Mouse (Mus musculus) CH12.LX (cell line): Measurements from ENCODE around the gene Narfl. TPM values are rescaled to one million over a fixed set of nuclear protein-coding genes. Genes with fewer than 3 reads are reported as not detected.

Experiments used
- DNase-seq: peaks from one replicate; pipeline ENCODE4 v3.0.0-alpha.2; 2013; ENCODE audit errors: extremely low read depth
- H3K27ac ChIP-seq: 2 replicates; pipeline ENCODE4 v1.5.1; 2012; ENCODE audit warnings: low read depth, mild to moderate bottlenecking, control low read depth, moderate library complexity; ENCODE audit not compliant: insufficient read depth
- H3K27me3 ChIP-seq: replicated peaks from 2 replicates; pipeline ENCODE3; 2012; ENCODE audit warnings: inconsistent platforms
- H3K36me3 ChIP-seq, 2 experiments: replicated peaks in 1 of 2; 2 replicates each; pipeline versions ENCODE3 to v1.6.1; 2012; ENCODE audit warnings: inconsistent platforms in 1 of 2, low read length in 1 of 2, mild to moderate bottlenecking in 1 of 2, mixed read lengths in 1 of 2, moderate library complexity in 1 of 2; ENCODE audit not compliant: control insufficient read depth in 1 of 2, insufficient read depth in 1 of 2
- H3K4me1 ChIP-seq, 2 experiments: 2 replicates each; pipeline ENCODE4 v1.6.1; 2012; ENCODE audit warnings: inconsistent platforms in 1 of 2, moderate library complexity in 1 of 2; ENCODE audit not compliant: insufficient read depth in 2 of 2, control insufficient read depth in 1 of 2
- H3K4me2 ChIP-seq: 2 replicates; pipeline ENCODE4 v1.6.1; 2012; ENCODE audit warnings: low read depth, mild to moderate bottlenecking, control low read depth; ENCODE audit not compliant: poor library complexity, insufficient read depth, severe bottlenecking
- H3K4me3 ChIP-seq, 3 experiments: fragments of 150-350 bp in 1 of 3; sonication (generic) in 1 of 3; replicated peaks in 1 of 3; 2 replicates each; pipeline versions ENCODE3 to v1.5.1; 2011 to 2012; ENCODE audit warnings: low read depth in 2 of 3, low read length in 2 of 3, mild to moderate bottlenecking in 2 of 3, moderate library complexity in 2 of 3, control low read depth in 1 of 3, improper control_type of control experiment in 1 of 3, inconsistent platforms in 1 of 3, mixed read lengths in 1 of 3; ENCODE audit not compliant: poor library complexity in 1 of 3
- H3K79me2 ChIP-seq: replicated peaks from 2 replicates; pipeline ENCODE4 v1.6.1; 2012; ENCODE audit warnings: mild to moderate bottlenecking, moderate library complexity; ENCODE audit not compliant: control insufficient read depth, poor library complexity, insufficient read depth, severe bottlenecking; ENCODE audit errors: extremely low read depth
- H3K9ac ChIP-seq: 2 replicates; pipeline ENCODE4 v1.6.1; 2012; ENCODE audit warnings: low read depth, mild to moderate bottlenecking, control low read depth, moderate library complexity; ENCODE audit not compliant: insufficient read depth
- H3K9me3 ChIP-seq: replicated peaks from 2 replicates; pipeline ENCODE3; 2012; ENCODE audit warnings: low read length, inconsistent platforms, mixed read lengths
- CHD1 ChIP-seq: IDR thresholded peaks from 2 replicates; pipeline ENCODE4 v1.6.1; 2012; ENCODE audit warnings: low read depth, low read length, improper control_type of control experiment, inconsistent platforms
- CHD2 ChIP-seq: IDR thresholded peaks from 2 replicates; pipeline ENCODE4 v1.6.1; 2011; ENCODE audit warnings: low read length, improper control_type of control experiment
- CTCF ChIP-seq, 2 experiments: IDR thresholded peaks in 1 of 2; conservative IDR thresholded peaks in 1 of 2; 2 replicates each; pipeline ENCODE4 v1.5.1; 2011 to 2012; ENCODE audit warnings: low read depth in 2 of 2, low read length in 2 of 2, improper control_type of control experiment in 1 of 2, inconsistent platforms in 1 of 2, mild to moderate bottlenecking in 1 of 2, moderate library complexity in 1 of 2
- ETS1 ChIP-seq: conservative IDR thresholded peaks from 2 replicates; pipeline ENCODE4 v1.6.1; 2012; ENCODE audit warnings: low read depth, mild to moderate bottlenecking, inconsistent platforms, low read length, improper control_type of control experiment, moderate library complexity
- JUN ChIP-seq: IDR thresholded peaks from 2 replicates; pipeline ENCODE4 v1.6.1; 2011; ENCODE audit warnings: low read depth, mild to moderate bottlenecking, low read length, improper control_type of control experiment, moderate library complexity; ENCODE audit not compliant: insufficient read depth
- KAT2A ChIP-seq: IDR thresholded peaks from 2 replicates; pipeline ENCODE4 v1.6.1; 2012; ENCODE audit warnings: low read length, improper control_type of control experiment, inconsistent platforms; ENCODE audit not compliant: insufficient replicate concordance
- MAX ChIP-seq: IDR thresholded peaks from 2 replicates; pipeline ENCODE4 v1.6.1; 2011; ENCODE audit warnings: low read length, improper control_type of control experiment
- MXI1 ChIP-seq: IDR thresholded peaks from 2 replicates; pipeline ENCODE4 v1.6.1; 2011; ENCODE audit warnings: mild to moderate bottlenecking, low read depth, low read length, improper control_type of control experiment
- PAX5 ChIP-seq: IDR thresholded peaks from 2 replicates; pipeline ENCODE4 v1.6.1; 2012; ENCODE audit warnings: low read length, inconsistent platforms, mixed read lengths
- POLR2AphosphoS2 ChIP-seq: IDR thresholded peaks from 2 replicates; pipeline ENCODE4 v1.6.1; 2011; ENCODE audit warnings: low read depth, low read length, improper control_type of control experiment
- RCOR1 ChIP-seq: conservative IDR thresholded peaks from 2 replicates; pipeline ENCODE4 v1.6.1; 2012; ENCODE audit warnings: low read depth, mild to moderate bottlenecking, inconsistent platforms, low read length, improper control_type of control experiment
- SIN3A ChIP-seq: IDR thresholded peaks from 2 replicates; pipeline ENCODE4 v1.6.1; 2012; ENCODE audit warnings: low read length, improper control_type of control experiment, inconsistent platforms
- SMC3 ChIP-seq: IDR thresholded peaks from 2 replicates; pipeline ENCODE4 v1.6.1; 2011; ENCODE audit warnings: low read depth, low read length, improper control_type of control experiment
- TCF12 ChIP-seq: IDR thresholded peaks from 2 replicates; pipeline ENCODE4 v1.6.1; 2014; ENCODE audit warnings: low read depth, mild to moderate bottlenecking, inconsistent platforms, low read length, improper control_type of control experiment
- USF1 ChIP-seq: IDR thresholded peaks from 2 replicates; pipeline ENCODE4 v1.6.1; 2014; ENCODE audit warnings: low read depth, mild to moderate bottlenecking, inconsistent platforms, low read length, improper control_type of control experiment
- USF2 ChIP-seq: conservative IDR thresholded peaks from 2 replicates; pipeline ENCODE4 v1.6.1; 2011; ENCODE audit warnings: low read depth, low read length, improper control_type of control experiment
- dilution Hi-C: fragments of 300-500 bp; cut with MboI; formaldehyde crosslinking; loops from 2 replicates; pipeline ENCODE4 v1.14.3; 2020; ENCODE audit warnings: low sequenced_read_pairs; ENCODE audit not compliant: extremely low pct_unique_long_range_greater_than_20kb, extremely low pct_ligation_motif_present
- in situ Hi-C: fragments of 300-500 bp; cut with MboI; formaldehyde crosslinking; loops from 3 replicates; pipeline ENCODE4 v1.14.3; 2019; ENCODE audit warnings: low sequenced_read_pairs, low pct_ligation_motif_present, low pct_unique_long_range_greater_than_20kb, mixed read lengths
- polyA plus RNA-seq: library from polyadenylated mRNA; unstranded; fragments of >175 nt; gene quantifications from 2 replicates; pipeline ENCODE4 v1.2.1, GENCODE M21; 2012; ENCODE audit warnings: low read depth; ENCODE audit not compliant: insufficient read length
- total RNA-seq, 2 experiments: library from RNA; depleted of rRNA; stranded (reverse); fragments of 300-350 nt in 1 of 2; fragments of >200 nt in 1 of 2; gene quantifications; 2 replicates each; pipeline ENCODE4 v1.2.3; 2012 to 2014

Gene Narfl
- total and polyA plus RNA-seq, 3 experiments = 13.3 to 22.0 (median 16.5) TPM

GRCm38 (mm10) chr17:25732082-25732481 is 41.5 kb upstream of the Narfl start (continued):
- TF ChIP-seq USF2 (no peak), RCOR1 (no peak), ETS1 (no peak)
- TF ChIP-seq, all 38 proteins: peak for 6

- no peak for DNase-seq
- Histone ChIP-seq H3K4me1 (no peaks in the 10 kb centered on the region), H3K27ac (no peak overlapping the region), H3K27me3 (peaks cover 50% of the 10 kb centered on the region), H3K79me2 (no peaks in the 10 kb centered on the region), H3K9ac (no peak overlapping the region), H3K36me3 (peaks cover 7 to 23% of the 10 kb centered on the region in 2 experiments), H3K9me3 (no peaks in the 10 kb centered on the region), H3K4me3 (no peak overlapping the region), H3K4me2 (no peak overlapping the region)
- dilution Hi-C loops (no loop called here), in situ Hi-C loops (loop anchor here (10.0 kb wide), 1 partner anchor 60 kb away; the partner anchor contains the start of genes AC134908.4, Fam173a and Metrn)
- TF ChIP-seq KAT2A = no peak
- TF ChIP-seq USF2 = no peak
Measured at GRCm38 (mm10) chr17:25735246-25735645, 38.3 kb upstream of the Narfl start.

GRCm38 (mm10) chr17:25735745-25736144 is 37.8 kb upstream of the Narfl start, which contains the start of gene Mslnl:
TSS of gene Mslnl (plus strand) at chr17:25736042.
- Histone ChIP-seq H3K9me3 (no peaks in the 10 kb centered on the region), H3K27ac (no peak within 1 kb of the TSS), H3K36me3 (peaks cover 3 to 18% of the 10 kb centered on the region in 2 experiments), H3K9ac (no peak within 1 kb of the TSS), H3K79me2 (no peaks in the 10 kb centered on the region), H3K27me3 (peaks cover 55% of the 10 kb centered on the region)
- dilution Hi-C loops = no loop called here
- no peak for TF ChIP-seq JUN
- no peak for TF ChIP-seq TCF12
- TF ChIP-seq CHD1 = no peak
- TF ChIP-seq PAX5 = no peak
- no peak for TF ChIP-seq SMC3
- no peak for TF ChIP-seq CTCF (conservative IDR thresholded peaks at IDR 0.05 in 1 of 2, IDR thresholded peaks at IDR 0.05 in 1 of 2; ENCODE audit: low read depth in 2 of 2, low read length in 2 of 2)
- no peak for TF ChIP-seq MXI1
- no peak for TF ChIP-seq MAX
- TF ChIP-seq CHD2 = no peak
- TF ChIP-seq USF1 = no peak
- no peak for TF ChIP-seq POLR2AphosphoS2
- TF ChIP-seq SIN3A = no peak
- TF ChIP-seq RCOR1 = no peak
- TF ChIP-seq ETS1 = no peak
- no peak for TF ChIP-seq KAT2A
- TF ChIP-seq, all 38 proteins: peak for 0
- DNase-seq = no peak
- no peaks in the 10 kb centered on the region for H3K4me1 ChIP-seq
- in situ Hi-C loops = loop anchor here (10.0 kb wide), 1 partner anchor 59 kb away; the partner anchor contains the start of genes AC134908.4, Fam173a and Metrn
- no peak within 1 kb of the TSS for H3K4me3 ChIP-seq
- H3K4me2 ChIP-seq = no peak within 1 kb of the TSS
